Mouse (Mus musculus) urinary bladder, postnatal 4 days (tissue): ENCODE measurements at regions not wholly inside any gene's neighbourhood (a gene's known extent, or its start where the extent isn't known, plus 50 kb on each side); places are given as distances from the start of the nearest gene placed in this dataset.
A peak's percentile ranks its signal among the peaks of the same experiment; 100 is the strongest.

ENCODE experiments used
- DNase-seq, 2 experiments: peaks; one replicate each; pipeline ENCODE4 v3.0.0; 2021 to 2022; ENCODE audit warnings: low spot score in 2 of 2

- no peak for DNase-seq
Observed at GRCm38 (mm10) chr5:132671496-132671895, 128.4 kb upstream of the Auts2 start.

- DNase-seq: no peak
Observed at GRCm38 (mm10) chr5:132667316-132667715, 124.2 kb upstream of the Auts2 start.

GRCm38 (mm10) chr5:132661266-132661665 lies 118.1 kb upstream of the Auts2 start:
- DNase-seq: no peak

GRCm38 (mm10) chr5:132660036-132660435 lies 116.9 kb upstream of the Auts2 start:
- no peak for DNase-seq

- no peak for DNase-seq
Observed at GRCm38 (mm10) chr5:132654382-132654781, 111.2 kb upstream of the Auts2 start.

- peak in 1 of 2 experiments; percentile 35 for DNase-seq
Observed at GRCm38 (mm10) chr5:132653694-132654300, 110.7 kb upstream of the Auts2 start.

GRCm38 (mm10) chr5:132652201-132652600 lies 109.1 kb upstream of the Auts2 start:
- DNase-seq: no peak

- no peak for DNase-seq
Observed at GRCm38 (mm10) chr5:132649771-132650170, 106.6 kb upstream of the Auts2 start.

GRCm38 (mm10) chr5:132648751-132649150 lies 105.6 kb upstream of the Auts2 start:
- no peak for DNase-seq

- DNase-seq: no peak
Observed at GRCm38 (mm10) chr5:132644646-132645172, 101.6 kb upstream of the Auts2 start.

- no peak for DNase-seq
Observed at GRCm38 (mm10) chr5:132643270-132643669, 100.1 kb upstream of the Auts2 start.

- DNase-seq: no peak
Observed at GRCm38 (mm10) chr5:132633198-132633884, 90.2 kb upstream of the Auts2 start.

- DNase-seq: no peak
Observed at GRCm38 (mm10) chr5:132621751-132622150, 78.6 kb upstream of the Auts2 start.

GRCm38 (mm10) chr5:132617241-132617640 lies 74.1 kb upstream of the Auts2 start:
- no peak for DNase-seq

- no peak for DNase-seq
Observed at GRCm38 (mm10) chr5:132609251-132609650, 66.1 kb upstream of the Auts2 start.

- DNase-seq: no peak
Observed at GRCm38 (mm10) chr5:132606216-132606615, 63.1 kb upstream of the Auts2 start.

GRCm38 (mm10) chr5:132594796-132595195 lies 51.7 kb upstream of the Auts2 start:
- no peak for DNase-seq
